Mouse (Mus musculus): ENCODE measurements at regions not wholly inside any gene's neighbourhood (a gene's known extent, or its start where the extent isn't known, plus 50 kb on each side); places are given as distances from the start of the nearest gene placed in this dataset.
"Not testable (repeated sequence)": the region's sequence is repeated elsewhere in the genome, so short reads cannot be mapped to it uniquely, and the experiment has no call there.

- WGBS: 48% methylated on average over 2 of the region's 3 CpGs
- not testable (repeated sequence) for H3K4me1 ChIP-seq (ENCODE audit: control insufficient read depth, insufficient read depth, low read length); H3K27me3 ChIP-seq (ENCODE audit: control insufficient read depth, insufficient read depth, low read length); H3K9me3 ChIP-seq (replicated peaks; ENCODE audit: control insufficient read depth, low read length); H3K4me3 ChIP-seq (replicated peaks; ENCODE audit: low read length); H3K27ac ChIP-seq (ENCODE audit: low read length); ATAC-seq (ENCODE audit: insufficient read depth, low FRiP score); H3K4me2 ChIP-seq (ENCODE audit: low read depth, low read length); H3K9ac ChIP-seq (ENCODE audit: low read length); H3K36me3 ChIP-seq (ENCODE audit: control insufficient read depth, insufficient read depth, low read length)
Observed at GRCm38 (mm10) chr17:13507397-13508063, 153.2 kb downstream of the Tcp10c start.

GRCm38 (mm10) chr17:13519409-13520201 lies 165.2 kb downstream of the Tcp10c start:
- not testable (repeated sequence) for H3K4me3 ChIP-seq (replicated peaks; ENCODE audit: low read length); H3K27ac ChIP-seq (ENCODE audit: low read length); H3K9ac ChIP-seq (ENCODE audit: low read length); H3K36me3 ChIP-seq (ENCODE audit: control insufficient read depth, insufficient read depth, low read length); ATAC-seq (ENCODE audit: insufficient read depth, low FRiP score); H3K4me2 ChIP-seq (ENCODE audit: low read depth, low read length); H3K27me3 ChIP-seq (ENCODE audit: control insufficient read depth, insufficient read depth, low read length); H3K9me3 ChIP-seq (replicated peaks; ENCODE audit: control insufficient read depth, low read length); H3K4me1 ChIP-seq (ENCODE audit: control insufficient read depth, insufficient read depth, low read length)
- 77% methylated on average over 5 of the region's 5 CpGs for WGBS

- not testable (repeated sequence) for H3K9ac ChIP-seq (ENCODE audit: low read length); H3K4me2 ChIP-seq (ENCODE audit: low read depth, low read length); H3K36me3 ChIP-seq (ENCODE audit: control insufficient read depth, insufficient read depth, low read length); H3K27ac ChIP-seq (ENCODE audit: low read length); H3K4me3 ChIP-seq (replicated peaks; ENCODE audit: low read length); H3K4me1 ChIP-seq (ENCODE audit: control insufficient read depth, insufficient read depth, low read length); ATAC-seq (ENCODE audit: insufficient read depth, low FRiP score); H3K27me3 ChIP-seq (ENCODE audit: control insufficient read depth, insufficient read depth, low read length); H3K9me3 ChIP-seq (replicated peaks; ENCODE audit: control insufficient read depth, low read length)
- 78% methylated on average over 5 of the region's 5 CpGs for WGBS
Observed at GRCm38 (mm10) chr17:13532579-13532978, 178.2 kb downstream of the Tcp10c start.

- no peak overlapping the region for H3K27ac ChIP-seq (ENCODE audit: low read length)
- H3K27me3 ChIP-seq (ENCODE audit: control insufficient read depth, insufficient read depth, low read length): no peaks in the 10 kb centered on the region
- H3K9ac ChIP-seq (ENCODE audit: low read length): no peak overlapping the region
- H3K4me2 ChIP-seq (ENCODE audit: low read depth, low read length): no peak overlapping the region
- H3K4me3 ChIP-seq (replicated peaks; ENCODE audit: low read length): no peak overlapping the region
- no peaks in the 10 kb centered on the region for H3K36me3 ChIP-seq (ENCODE audit: control insufficient read depth, insufficient read depth, low read length)
- no peak for ATAC-seq (ENCODE audit: insufficient read depth, low FRiP score)
- 80% methylated on average over 7 of the region's 7 CpGs for WGBS
- peaks cover 27% of the 10 kb centered on the region for H3K9me3 ChIP-seq (replicated peaks; ENCODE audit: control insufficient read depth, low read length)
- no peaks in the 10 kb centered on the region for H3K4me1 ChIP-seq (ENCODE audit: control insufficient read depth, insufficient read depth, low read length)
Observed at GRCm38 (mm10) chr17:13540446-13541241, 186.3 kb downstream of the Tcp10c start.

- Histone ChIP-seq H3K9ac (ENCODE audit: low read length) (no peak overlapping the region), H3K27me3 (ENCODE audit: control insufficient read depth, insufficient read depth, low read length) (no peaks in the 10 kb centered on the region), H3K27ac (ENCODE audit: low read length) (no peak overlapping the region), H3K9me3 (replicated peaks; ENCODE audit: control insufficient read depth, low read length) (peaks cover 27% of the 10 kb centered on the region), H3K4me3 (replicated peaks; ENCODE audit: low read length) (no peak overlapping the region), H3K4me2 (ENCODE audit: low read depth, low read length) (no peak overlapping the region), H3K4me1 (ENCODE audit: control insufficient read depth, insufficient read depth, low read length) (no peaks in the 10 kb centered on the region), H3K36me3 (ENCODE audit: control insufficient read depth, insufficient read depth, low read length) (no peaks in the 10 kb centered on the region)
- 68% methylated on average over 12 of the region's 12 CpGs for WGBS
- ATAC-seq (ENCODE audit: insufficient read depth, low FRiP score): no peak
Observed at GRCm38 (mm10) chr17:13541249-13541648, 186.9 kb downstream of the Tcp10c start.

GRCm38 (mm10) chr17:13542261-13542660 lies 187.9 kb downstream of the Tcp10c start:
- no peak overlapping the region for H3K9ac ChIP-seq (ENCODE audit: low read length)
- no peak overlapping the region for H3K4me3 ChIP-seq (replicated peaks; ENCODE audit: low read length)
- peaks cover 27% of the 10 kb centered on the region for H3K9me3 ChIP-seq (replicated peaks; ENCODE audit: control insufficient read depth, low read length)
- no peaks in the 10 kb centered on the region for H3K4me1 ChIP-seq (ENCODE audit: control insufficient read depth, insufficient read depth, low read length)
- no peak overlapping the region for H3K4me2 ChIP-seq (ENCODE audit: low read depth, low read length)
- H3K27ac ChIP-seq (ENCODE audit: low read length): no peak overlapping the region
- H3K27me3 ChIP-seq (ENCODE audit: control insufficient read depth, insufficient read depth, low read length): no peaks in the 10 kb centered on the region
- ATAC-seq (ENCODE audit: insufficient read depth, low FRiP score): no peak
- H3K36me3 ChIP-seq (ENCODE audit: control insufficient read depth, insufficient read depth, low read length): no peaks in the 10 kb centered on the region

GRCm38 (mm10) chr17:13542856-13543255 lies 188.5 kb downstream of the Tcp10c start:
- Histone ChIP-seq H3K27me3 (ENCODE audit: control insufficient read depth, insufficient read depth, low read length) (no peaks in the 10 kb centered on the region), H3K4me3 (replicated peaks; ENCODE audit: low read length) (no peak overlapping the region), H3K9me3 (replicated peaks; ENCODE audit: control insufficient read depth, low read length) (peaks cover 32% of the 10 kb centered on the region), H3K27ac (ENCODE audit: low read length) (no peak overlapping the region), H3K4me1 (ENCODE audit: control insufficient read depth, insufficient read depth, low read length) (no peaks in the 10 kb centered on the region), H3K4me2 (ENCODE audit: low read depth, low read length) (no peak overlapping the region), H3K9ac (ENCODE audit: low read length) (no peak overlapping the region), H3K36me3 (ENCODE audit: control insufficient read depth, insufficient read depth, low read length) (no peaks in the 10 kb centered on the region)
- 74% methylated on average over 10 of the region's 10 CpGs for WGBS
- no peak for ATAC-seq (ENCODE audit: insufficient read depth, low FRiP score)

- Histone ChIP-seq H3K4me2 (ENCODE audit: low read depth, low read length) (no peak overlapping the region), H3K9me3 (replicated peaks; ENCODE audit: control insufficient read depth, low read length) (peaks cover 41% of the 10 kb centered on the region), H3K36me3 (ENCODE audit: control insufficient read depth, insufficient read depth, low read length) (no peaks in the 10 kb centered on the region), H3K27me3 (ENCODE audit: control insufficient read depth, insufficient read depth, low read length) (no peaks in the 10 kb centered on the region), H3K27ac (ENCODE audit: low read length) (no peak overlapping the region), H3K4me3 (replicated peaks; ENCODE audit: low read length) (no peak overlapping the region), H3K9ac (ENCODE audit: low read length) (no peak overlapping the region), H3K4me1 (ENCODE audit: control insufficient read depth, insufficient read depth, low read length) (no peaks in the 10 kb centered on the region)
- no peak for ATAC-seq (ENCODE audit: insufficient read depth, low FRiP score)
- 51% methylated on average over 2 of the region's 2 CpGs for WGBS
Observed at GRCm38 (mm10) chr17:13544036-13544795, 189.8 kb downstream of the Tcp10c start.

Measured in stomach, embryonic 16.5 days (tissue).